Mouse (Mus musculus): ENCODE measurements around the gene Cited2. TPM values are rescaled to one million over a fixed set of nuclear protein-coding genes. Genes with fewer than 3 reads are reported as not detected.

The Cited2 gene
- total RNA-seq, 2 experiments from 2014 or later = 35.7 to 36.8 TPM

Other genes starting within 250 kb of the Cited2 start
- gene Txlnb, start 73.0 kb downstream of the Cited2 start, total RNA-seq (2021) = under 1 TPM; 0.21 TPM
- 10 to 100 TPM; 28.0 to 33.0 TPM for gene Heca, start 224.8 kb downstream of the Cited2 start, total RNA-seq (2021)

Measured in layer of hippocampus, postnatal 14 days (tissue).